Mouse (Mus musculus) adrenal gland, postnatal 36 days (tissue): ENCODE measurements around the gene Ranbp10. TPM values are rescaled to one million over a fixed set of nuclear protein-coding genes. Genes with fewer than 3 reads are reported as not detected.

Source experiments
- total RNA-seq, 2 experiments: library from RNA; stranded (reverse); gene quantifications; 2 replicates each; pipeline ENCODE4 v1.2.3; 2021

Ranbp10 gene
- total RNA-seq, 2 experiments from 2014 or later, result 23.7 to 24.0 TPM

Other genes starting within 250 kb of the Ranbp10 start
- gene Ripor1, start 222.1 kb downstream of the Ranbp10 start, total RNA-seq, result 10 to 100 TPM; 27.5 to 33.8 TPM
- gene Ctcf, start 190.8 kb downstream of the Ranbp10 start, total RNA-seq, result 10 to 100 TPM; 50.8 to 65.2 TPM
- 1 to 10 TPM in 1 of 2 experiments, under 1 TPM in 1; 0.92 to 1.9 TPM for gene Agrp, start 190.0 kb downstream of the Ranbp10 start, total RNA-seq
- gene Carmil2, start 141.1 kb downstream of the Ranbp10 start, total RNA-seq, result 1 to 10 TPM; 1.2 to 1.4 TPM
- gene Acd, start 126.2 kb downstream of the Ranbp10 start, total RNA-seq, result 10 to 100 TPM; 24.9 to 26.3 TPM
- 10 to 100 TPM; 10.7 to 14.0 TPM for gene Pard6a, start 126.2 kb downstream of the Ranbp10 start, total RNA-seq
- gene 4933405L10Rik, start 119.7 kb downstream of the Ranbp10 start, total RNA-seq, result not detected
- gene Enkd1, start 119.1 kb downstream of the Ranbp10 start, total RNA-seq, result 1 to 10 TPM; 4.5 to 4.9 TPM
- gene Gfod2, start 68.7 kb downstream of the Ranbp10 start, total RNA-seq, result 10 to 100 TPM in 1 of 2 experiments, 1 to 10 TPM in 1; 9.7 to 10.3 TPM
- gene Tsnaxip1, start 381 bp upstream of the Ranbp10 start, total RNA-seq, result not detected
- 1 to 10 TPM; 4.3 to 9.6 TPM for gene Cenpt, start 25.9 kb upstream of the Ranbp10 start, total RNA-seq
- gene Thap11, start 27.8 kb upstream of the Ranbp10 start, total RNA-seq, result 10 to 100 TPM; 40.0 to 41.1 TPM
- gene Nutf2, start 33.2 kb upstream of the Ranbp10 start, total RNA-seq, result 10 to 100 TPM; 43.2 to 43.8 TPM
- gene Edc4, start 53.5 kb upstream of the Ranbp10 start, total RNA-seq, result 10 to 100 TPM; 31.6 to 38.2 TPM
- 1 to 10 TPM in 1 of 2 experiments, under 1 TPM in 1; 0.59 to 1.7 TPM for gene Nrn1l, start 66.2 kb upstream of the Ranbp10 start, total RNA-seq
- 10 to 100 TPM; 29.0 to 33.1 TPM for gene Pskh1, start 73.1 kb upstream of the Ranbp10 start, total RNA-seq
- gene Ctrl, start 106.5 kb upstream of the Ranbp10 start, total RNA-seq, result under 1 TPM; 0.66 to 0.76 TPM
- 10 to 100 TPM; 68.1 to 87.1 TPM for gene Psmb10, start 111.1 kb upstream of the Ranbp10 start, total RNA-seq
- gene Lcat, start 116.0 kb upstream of the Ranbp10 start, total RNA-seq, result 1 to 10 TPM; 1.3 to 1.9 TPM
- 10 to 100 TPM; 43.9 to 58.9 TPM for gene Slc12a4, start 138.7 kb upstream of the Ranbp10 start, total RNA-seq
- gene Dpep3, start 152.1 kb upstream of the Ranbp10 start, total RNA-seq, result not detected
- 10 to 100 TPM; 16.0 to 19.3 TPM for gene Dus2, start 164.0 kb upstream of the Ranbp10 start, total RNA-seq
- under 1 TPM in 1 of 2 experiments, not detected in 1; 0.30 TPM for gene Dpep2nb, start 178.6 kb upstream of the Ranbp10 start, total RNA-seq
- gene Ddx28, start 184.5 kb upstream of the Ranbp10 start, total RNA-seq, result 10 to 100 TPM; 15.5 to 16.9 TPM
- 10 to 100 TPM; 37.3 to 48.0 TPM for gene Nfatc3, start 231.5 kb upstream of the Ranbp10 start, total RNA-seq